Mouse (Mus musculus) cerebellum, adult 11-12 months (tissue): Measurements from ENCODE around the gene Bhlhe23.

Experiments used
- DNase-seq: peaks from one replicate; pipeline ENCODE4 v3.0.0; 2022

Gene Bhlhe23

DNA sequence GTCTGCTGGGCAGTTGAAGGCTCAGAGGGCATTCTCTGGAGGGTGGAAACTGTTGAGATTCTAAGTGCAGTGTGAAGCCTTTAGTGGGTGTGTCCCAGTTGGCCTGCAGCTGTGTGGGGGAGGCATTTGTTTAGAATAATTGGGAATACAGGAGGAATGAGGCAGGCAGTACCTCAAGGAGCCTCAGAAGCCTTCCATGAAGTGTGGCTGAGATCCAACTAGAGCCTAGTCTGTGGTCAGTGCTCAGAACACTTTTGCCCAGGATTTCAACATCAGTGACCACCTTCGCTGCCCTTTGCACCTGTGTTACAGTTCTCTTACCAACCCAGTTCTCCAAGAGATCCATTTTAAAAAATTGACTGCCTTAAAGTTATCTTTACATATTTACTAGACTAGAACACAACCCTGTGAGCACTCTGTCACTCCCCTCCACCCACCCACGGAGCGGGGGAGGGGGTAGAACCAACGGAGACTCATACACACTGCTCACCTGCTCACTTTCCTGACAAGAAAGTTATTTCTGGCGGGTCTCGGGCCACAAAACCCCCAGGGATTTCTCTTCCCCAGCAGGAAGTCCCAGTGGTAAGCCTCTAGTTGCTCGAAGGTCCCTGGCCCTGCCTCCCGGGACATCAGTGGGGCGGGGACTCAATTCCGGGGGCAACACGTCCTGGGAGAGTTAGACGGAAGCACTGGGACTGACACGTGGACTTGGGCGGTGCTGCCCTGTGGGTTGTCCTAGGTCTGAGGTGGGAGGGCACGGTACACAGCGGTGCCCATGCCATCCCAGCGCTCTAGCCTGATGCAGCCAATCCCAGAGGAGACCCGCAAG, 51.9 kb downstream of the Bhlhe23 start, which contains the start of gene Slc17a9:
Gene Slc17a9, plus strand, starts transcription at position 679 of the 829 bp plus-strand sequence.
- DNase-seq = no peak
